Mouse (Mus musculus) urinary bladder, adult 18-20 months (tissue): ENCODE data around the gene Krtap7-1.

Experiments
- DNase-seq, 2 experiments: peaks; one replicate each; pipeline ENCODE4 v3.0.0; 2022; ENCODE audit warnings: low spot score in 2 of 2, mixed read lengths in 2 of 2

Krtap7-1 gene

GRCm38 (mm10) chr16:89508223-89508622 is at the start of gene Krtap7-1:
Krtap7-1 (minus strand) TSS chr16:89508323.
- DNase-seq: no peak

- no peak for DNase-seq
Observed at GRCm38 (mm10) chr16:89550298-89550697, 42.2 kb upstream of the Krtap7-1 start.

GRCm38 (mm10) chr16:89538031-89538484 is 29.9 kb upstream of the Krtap7-1 start:
- DNase-seq: no peak

GRCm38 (mm10) chr16:89537349-89537748 is 29.2 kb upstream of the Krtap7-1 start:
- DNase-seq: no peak

- DNase-seq: no peak
Observed at GRCm38 (mm10) chr16:89530547-89530946, 22.4 kb upstream of the Krtap7-1 start.

- no peak for DNase-seq
Observed at GRCm38 (mm10) chr16:89529846-89530245, 21.7 kb upstream of the Krtap7-1 start.

- DNase-seq: no peak
Observed at GRCm38 (mm10) chr16:89528380-89528779, 20.3 kb upstream of the Krtap7-1 start.

GRCm38 (mm10) chr16:89520996-89521395 is 12.9 kb upstream of the Krtap7-1 start:
- no peak for DNase-seq

- DNase-seq: no peak
Observed at GRCm38 (mm10) chr16:89520555-89520954, 12.4 kb upstream of the Krtap7-1 start.

- no peak for DNase-seq
Observed at GRCm38 (mm10) chr16:89520091-89520490, 12.0 kb upstream of the Krtap7-1 start.

- peak; percentile 2 to 16 for DNase-seq
Observed at GRCm38 (mm10) chr16:89517635-89518034, 9.5 kb upstream of the Krtap7-1 start.

- no peak for DNase-seq
Observed at GRCm38 (mm10) chr16:89513431-89513830, 5.3 kb upstream of the Krtap7-1 start.

- no peak for DNase-seq
Observed at GRCm38 (mm10) chr16:89503571-89503970, 4.6 kb downstream of the Krtap7-1 start.

GRCm38 (mm10) chr16:89501870-89502269 is 6.3 kb downstream of the Krtap7-1 start:
- DNase-seq: no peak

GRCm38 (mm10) chr16:89497002-89497401 is 11.1 kb downstream of the Krtap7-1 start:
- no peak for DNase-seq

GRCm38 (mm10) chr16:89495394-89496153 is 12.5 kb downstream of the Krtap7-1 start:
- no peak for DNase-seq

- DNase-seq: no peak
Observed at GRCm38 (mm10) chr16:89487852-89488251, 20.3 kb downstream of the Krtap7-1 start, which contains the start of gene Krtap8-1. Krtap8-1 (minus strand) TSS chr16:89487952.

GRCm38 (mm10) chr16:89477679-89478314 is 30.3 kb downstream of the Krtap7-1 start:
- no peak for DNase-seq

GRCm38 (mm10) chr16:89461189-89461588 is 46.9 kb downstream of the Krtap7-1 start:
- DNase-seq: no peak
